Mouse (Mus musculus): ENCODE data around the gene Zdhhc14. TPM values are rescaled to one million over a fixed set of nuclear protein-coding genes. Genes with fewer than 3 reads are reported as not detected.

Gene Zdhhc14
- polyA plus RNA-seq, 1 experiment from 2014 or later = 8.4 TPM

GRCm38 (mm10) chr17:5508030-5508429 lies 15.7 kb downstream of the Zdhhc14 start:
- no peak for ATAC-seq (ENCODE audit: low read depth)
- Histone ChIP-seq H3K9me3 (no peaks in the 10 kb centered on the region), H3K27ac (replicated peaks) (no peak overlapping the region), H3K36me3 (no peaks in the 10 kb centered on the region), H3K4me1 (replicated peaks) (peaks cover 8% of the 10 kb centered on the region), H3K27me3 (no peaks in the 10 kb centered on the region), H3K4me2 (no peak overlapping the region), H3K4me3 (no peak overlapping the region), H3K9ac (no peak overlapping the region)
- 83% methylated on average over 4 of the region's 4 CpGs for WGBS

GRCm38 (mm10) chr17:5510564-5510963 lies 18.2 kb downstream of the Zdhhc14 start:
- Histone ChIP-seq H3K9me3 (no peaks in the 10 kb centered on the region), H3K9ac (no peak overlapping the region), H3K27me3 (no peaks in the 10 kb centered on the region), H3K4me1 (replicated peaks) (peaks cover 8% of the 10 kb centered on the region), H3K4me2 (no peak overlapping the region), H3K4me3 (no peak overlapping the region), H3K27ac (replicated peaks) (no peak overlapping the region), H3K36me3 (no peaks in the 10 kb centered on the region)
- no peak for ATAC-seq (ENCODE audit: low read depth)
- WGBS = 81% methylated on average over 9 of the region's 9 CpGs

- no peak overlapping the region for H3K4me2 ChIP-seq
- no peak for ATAC-seq (ENCODE audit: low read depth)
- no peak overlapping the region for H3K27ac ChIP-seq (replicated peaks)
- no peak overlapping the region for H3K4me3 ChIP-seq
- 78% methylated on average over 6 of the region's 6 CpGs for WGBS
- no peaks in the 10 kb centered on the region for H3K36me3 ChIP-seq
- peaks cover under 1% of the 10 kb centered on the region; the same call in 1 of the 2 replicates for H3K4me1 ChIP-seq (replicated peaks)
- no peaks in the 10 kb centered on the region for H3K9me3 ChIP-seq
- H3K27me3 ChIP-seq = no peaks in the 10 kb centered on the region
- H3K9ac ChIP-seq = no peak overlapping the region
Observed at GRCm38 (mm10) chr17:5511724-5512123, 19.4 kb downstream of the Zdhhc14 start.

DNA sequence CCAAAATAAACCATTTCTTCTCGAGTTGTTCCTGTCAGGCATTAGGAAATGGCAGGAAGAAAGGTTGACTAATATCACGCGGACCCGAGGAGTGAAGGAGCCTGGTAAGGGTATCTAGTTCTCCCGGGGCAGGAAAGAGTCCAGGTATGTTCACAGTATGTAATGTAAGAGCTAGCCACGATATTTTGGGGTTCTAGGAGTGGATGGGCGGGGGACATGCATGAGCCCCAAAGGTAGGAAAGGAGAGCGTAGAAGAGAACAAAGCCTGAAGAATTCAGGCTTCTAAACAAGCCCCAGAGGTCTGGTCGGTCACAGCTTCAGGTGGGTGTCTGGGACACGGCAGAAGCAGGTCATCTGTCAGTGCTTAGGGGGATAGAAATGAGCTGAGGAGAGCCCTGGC lies 27.1 kb downstream of the Zdhhc14 start:
- no peak overlapping the region for H3K9ac ChIP-seq
- ATAC-seq (ENCODE audit: low read depth) = no peak
- 87% methylated on average over 10 of the region's 10 CpGs for WGBS
- H3K9me3 ChIP-seq = peaks cover 8% of the 10 kb centered on the region; the same call in 1 of the 2 replicates
- H3K4me2 ChIP-seq = no peak overlapping the region
- no peaks in the 10 kb centered on the region for H3K27me3 ChIP-seq
- no peaks in the 10 kb centered on the region for H3K36me3 ChIP-seq
- no peak overlapping the region for H3K27ac ChIP-seq (replicated peaks)
- H3K4me3 ChIP-seq = no peak overlapping the region
- no peaks in the 10 kb centered on the region for H3K4me1 ChIP-seq (replicated peaks)

DNA sequence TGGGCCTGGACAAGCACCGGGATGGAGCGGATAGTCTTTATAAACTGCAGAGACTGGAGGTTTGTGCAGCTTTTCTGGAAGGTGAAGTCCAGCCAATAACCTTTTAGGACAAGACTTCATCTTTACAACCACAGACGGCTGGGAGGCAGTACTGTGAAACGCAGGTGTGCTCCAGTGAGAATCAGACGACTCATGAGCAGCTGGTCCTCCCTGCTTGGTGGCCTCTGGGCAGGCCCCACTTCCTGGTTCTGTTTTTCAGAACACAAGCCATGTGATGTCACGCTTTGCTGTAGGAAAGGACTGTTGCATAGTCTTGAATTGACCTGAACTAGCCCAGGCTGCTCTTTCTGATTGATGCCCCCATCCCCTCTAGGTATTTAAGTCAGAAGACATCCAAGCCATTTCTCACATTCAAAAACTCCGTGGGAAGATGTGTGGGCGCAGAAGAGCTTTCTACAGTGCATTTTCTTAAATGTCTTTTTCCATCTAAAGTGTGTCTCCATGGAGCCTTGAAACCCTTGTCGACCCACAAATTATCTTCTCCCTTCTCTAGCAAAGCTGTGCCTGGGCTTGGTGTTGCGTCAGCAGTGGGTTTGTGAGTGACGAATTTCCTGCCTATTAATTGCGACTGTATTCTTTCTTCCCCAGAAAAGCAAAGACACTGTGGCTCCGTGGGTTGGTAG lies 27.7 kb downstream of the Zdhhc14 start:
- Histone ChIP-seq H3K4me1 (replicated peaks) (no peaks in the 10 kb centered on the region), H3K9me3 (peaks cover 8% of the 10 kb centered on the region; the same call in 1 of the 2 replicates), H3K9ac (no peak overlapping the region), H3K4me2 (no peak overlapping the region), H3K27me3 (no peaks in the 10 kb centered on the region), H3K36me3 (no peaks in the 10 kb centered on the region), H3K4me3 (no peak overlapping the region), H3K27ac (replicated peaks) (no peak overlapping the region)
- WGBS = 86% methylated on average over 13 of the region's 13 CpGs
- no peak for ATAC-seq (ENCODE audit: low read depth)

GRCm38 (mm10) chr17:5521532-5521931 lies 29.2 kb downstream of the Zdhhc14 start:
- Histone ChIP-seq H3K9ac (no peak overlapping the region), H3K9me3 (peaks cover 8% of the 10 kb centered on the region; the same call in 1 of the 2 replicates), H3K4me2 (no peak overlapping the region), H3K4me3 (no peak overlapping the region), H3K36me3 (no peaks in the 10 kb centered on the region), H3K27me3 (no peaks in the 10 kb centered on the region), H3K27ac (replicated peaks) (no peak overlapping the region), H3K4me1 (replicated peaks) (no peaks in the 10 kb centered on the region)
- WGBS = 78% methylated on average over 1 of the region's 1 CpGs
- no peak for ATAC-seq (ENCODE audit: low read depth)

DNA sequence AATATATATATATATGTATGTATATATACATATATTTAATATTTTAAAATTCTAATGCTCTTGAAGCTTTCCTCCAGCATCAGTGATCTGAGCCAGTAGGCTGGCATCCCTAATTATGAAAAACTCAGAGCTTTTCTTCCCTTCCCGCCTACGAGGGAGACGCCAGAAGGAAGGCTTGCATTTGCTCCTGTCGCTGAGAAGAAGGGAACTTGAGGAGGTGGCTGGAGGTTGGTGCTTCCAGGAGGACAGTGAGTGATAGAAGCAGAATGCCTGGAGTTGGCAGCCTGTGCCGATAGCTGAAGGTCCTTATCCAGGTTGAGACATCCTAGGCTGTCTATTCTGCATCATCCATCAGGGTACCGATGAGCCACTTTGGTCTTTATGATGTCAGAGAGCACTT lies 37.2 kb downstream of the Zdhhc14 start:
- H3K4me1 ChIP-seq (replicated peaks) = no peaks in the 10 kb centered on the region
- no peak for ATAC-seq (ENCODE audit: low read depth)
- 81% methylated on average over 6 of the region's 6 CpGs for WGBS

GRCm38 (mm10) chr17:5532816-5533215 lies 40.5 kb downstream of the Zdhhc14 start:
- peaks cover 9% of the 10 kb centered on the region; the same call in 1 of the 2 replicates for H3K4me1 ChIP-seq (replicated peaks)

More for the DNA sequence above, 37.2 kb downstream of the Zdhhc14 start:
- Histone ChIP-seq H3K9ac (no peak overlapping the region), H3K9me3 (no peaks in the 10 kb centered on the region), H3K4me3 (no peak overlapping the region), H3K27ac (replicated peaks) (no peak overlapping the region), H3K36me3 (no peaks in the 10 kb centered on the region), H3K4me2 (no peak overlapping the region), H3K27me3 (no peaks in the 10 kb centered on the region)

DNA sequence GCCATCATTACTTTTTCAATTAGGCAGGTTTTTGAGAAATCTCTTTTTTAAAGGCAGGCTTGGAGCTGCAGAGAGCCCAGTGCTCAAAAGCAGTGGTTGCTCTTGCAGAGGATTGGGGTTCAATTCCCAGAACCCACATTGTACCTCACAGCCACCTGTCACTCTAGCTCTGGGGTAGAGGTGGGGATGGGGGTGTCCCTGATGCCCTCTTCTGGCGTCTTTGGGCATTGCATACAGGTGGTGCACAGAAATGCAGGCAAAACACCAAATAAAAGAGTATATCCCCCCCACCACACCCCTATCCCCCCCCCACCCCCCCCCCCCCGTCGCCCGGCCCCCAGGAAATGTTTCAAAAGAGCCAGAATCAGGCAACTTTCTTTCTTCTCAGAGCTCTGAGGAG lies 43.0 kb downstream of the Zdhhc14 start:
- no peak overlapping the region for H3K4me2 ChIP-seq
- 47% methylated on average over 4 of the region's 4 CpGs for WGBS

More at GRCm38 (mm10) chr17:5532816-5533215, 40.5 kb downstream of the Zdhhc14 start:
- Histone ChIP-seq H3K36me3 (no peaks in the 10 kb centered on the region), H3K27ac (replicated peaks) (no peak overlapping the region), H3K4me2 (no peak overlapping the region), H3K9me3 (no peaks in the 10 kb centered on the region), H3K27me3 (no peaks in the 10 kb centered on the region), H3K4me3 (no peak overlapping the region), H3K9ac (no peak overlapping the region)
- WGBS = 49% methylated on average over 5 of the region's 5 CpGs
- no peak for ATAC-seq (ENCODE audit: low read depth)

GRCm38 (mm10) chr17:5536259-5537094 lies 44.1 kb downstream of the Zdhhc14 start:
- Histone ChIP-seq H3K4me1 (replicated peaks) (peaks cover 10% of the 10 kb centered on the region; the same call in 1 of the 2 replicates), H3K27me3 (no peaks in the 10 kb centered on the region), H3K4me2 (no peak overlapping the region), H3K27ac (replicated peaks) (no peak overlapping the region; the same call in 1 of the 2 replicates), H3K9me3 (no peaks in the 10 kb centered on the region), H3K36me3 (no peaks in the 10 kb centered on the region), H3K4me3 (no peak overlapping the region), H3K9ac (no peak overlapping the region)
- WGBS = 72% methylated on average over 10 of the region's 12 CpGs
- peak; percentile 63 for ATAC-seq (ENCODE audit: low read depth)

More for the DNA sequence above, 43.0 kb downstream of the Zdhhc14 start:
- no peaks in the 10 kb centered on the region for H3K9me3 ChIP-seq
- no peaks in the 10 kb centered on the region for H3K27me3 ChIP-seq
- no peak for ATAC-seq (ENCODE audit: low read depth)
- no peak overlapping the region for H3K4me3 ChIP-seq
- H3K36me3 ChIP-seq = no peaks in the 10 kb centered on the region
- H3K4me1 ChIP-seq (replicated peaks) = peaks cover 10% of the 10 kb centered on the region; the same call in 1 of the 2 replicates
- H3K27ac ChIP-seq (replicated peaks) = no peak overlapping the region
- H3K9ac ChIP-seq = no peak overlapping the region

- 73% methylated on average over 11 of the region's 11 CpGs for WGBS
- Histone ChIP-seq H3K4me3 (no peak overlapping the region), H3K36me3 (no peaks in the 10 kb centered on the region), H3K27ac (replicated peaks) (no peak overlapping the region; the same call in 1 of the 2 replicates), H3K9ac (no peak overlapping the region), H3K9me3 (no peaks in the 10 kb centered on the region), H3K4me1 (replicated peaks) (peaks cover 10% of the 10 kb centered on the region; the same call in 1 of the 2 replicates), H3K4me2 (no peak overlapping the region), H3K27me3 (no peaks in the 10 kb centered on the region)
- ATAC-seq (ENCODE audit: low read depth) = no peak
Observed at GRCm38 (mm10) chr17:5537095-5537575, 44.8 kb downstream of the Zdhhc14 start.

GRCm38 (mm10) chr17:5542177-5542576 lies 49.8 kb downstream of the Zdhhc14 start:
- H3K4me3 ChIP-seq = no peak overlapping the region
- H3K36me3 ChIP-seq = no peaks in the 10 kb centered on the region
- no peaks in the 10 kb centered on the region for H3K27me3 ChIP-seq
- no peak overlapping the region for H3K27ac ChIP-seq (replicated peaks)
- ATAC-seq (ENCODE audit: low read depth) = no peak
- 77% methylated on average over 2 of the region's 2 CpGs for WGBS
- no peaks in the 10 kb centered on the region for H3K9me3 ChIP-seq
- H3K4me1 ChIP-seq (replicated peaks) = peaks cover 7% of the 10 kb centered on the region; the same call in 1 of the 2 replicates
- H3K4me2 ChIP-seq = no peak overlapping the region
- no peak overlapping the region for H3K9ac ChIP-seq
